Mouse (Mus musculus): Measurements from ENCODE around the gene Mtpn.

DNA sequence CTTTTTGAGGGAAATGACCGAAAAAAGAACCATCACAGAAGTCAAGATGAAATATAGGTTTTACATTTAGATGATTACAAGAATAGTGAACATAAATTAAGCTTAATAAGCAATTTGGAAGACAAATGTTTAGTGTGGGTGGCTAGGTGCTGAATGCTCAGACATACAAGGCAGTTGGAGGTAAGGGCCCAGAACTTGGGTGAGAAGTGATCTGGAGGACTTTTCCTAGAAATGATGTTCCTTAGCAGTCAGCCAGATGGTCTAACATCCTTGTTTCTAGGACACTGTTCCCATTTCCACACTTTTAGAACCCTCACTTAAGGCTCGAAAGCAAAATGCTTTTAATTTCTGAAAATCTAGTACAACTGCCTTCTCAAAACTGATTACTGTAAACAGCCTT lies 34.9 kb downstream of the Mtpn start:
- TF ChIP-seq CTCF (conservative IDR thresholded peaks at IDR 0.05; ENCODE audit: low read length) (no peak), NANOG (IDR thresholded peaks at IDR 0.05; ENCODE audit: borderline replicate concordance, low read length) (no peak)

Measured in E14TG2a.4 (cell line).